Mouse (Mus musculus): ENCODE measurements around the gene Rnf183.

DNA sequence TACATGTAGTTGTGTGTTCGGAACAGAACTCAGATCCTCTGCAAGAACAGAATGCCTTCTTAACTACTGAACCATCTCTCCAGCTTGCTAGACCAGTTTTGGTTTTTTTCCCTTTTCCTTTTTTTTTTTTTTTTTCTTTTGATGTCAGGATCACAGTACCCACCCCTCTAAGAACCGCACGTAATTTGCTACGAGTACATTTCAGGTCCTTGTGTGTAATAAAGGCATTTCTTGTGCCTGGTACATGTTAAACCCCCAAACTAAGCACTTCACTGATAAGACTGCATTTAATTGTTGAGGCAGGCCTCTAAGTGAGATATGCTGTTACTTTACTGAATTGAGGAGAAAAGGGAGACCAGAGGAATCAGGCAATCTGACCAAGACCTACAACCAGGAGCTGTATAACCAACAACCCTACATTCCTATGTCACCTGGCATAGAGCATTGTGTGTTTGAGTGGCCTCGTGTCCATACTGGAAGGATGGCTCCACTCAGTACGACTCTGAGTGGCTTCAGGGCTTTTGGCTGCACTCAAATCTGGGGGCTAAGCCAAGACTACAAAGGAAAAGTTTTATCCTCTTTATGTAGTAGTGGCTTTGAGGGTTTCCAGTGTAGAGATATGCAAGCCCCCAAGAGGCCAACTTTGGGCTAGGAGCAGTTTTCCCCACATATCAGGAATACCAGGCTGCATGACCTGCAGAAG lies 42.6 kb upstream of the Rnf183 start:
- TF ChIP-seq CTCF (IDR thresholded peaks at IDR 0.05; ENCODE audit: insufficient read depth, low read length) (no peak), POLR2A (IDR thresholded peaks at IDR 0.05; ENCODE audit: borderline replicate concordance, extremely low read depth, low read depth, low read length) (no peak)

All from lung, adult 2 months (tissue).